Comparison of ENCODE assay signal across 8 mouse cellular contexts in the genomic region with DNA sequence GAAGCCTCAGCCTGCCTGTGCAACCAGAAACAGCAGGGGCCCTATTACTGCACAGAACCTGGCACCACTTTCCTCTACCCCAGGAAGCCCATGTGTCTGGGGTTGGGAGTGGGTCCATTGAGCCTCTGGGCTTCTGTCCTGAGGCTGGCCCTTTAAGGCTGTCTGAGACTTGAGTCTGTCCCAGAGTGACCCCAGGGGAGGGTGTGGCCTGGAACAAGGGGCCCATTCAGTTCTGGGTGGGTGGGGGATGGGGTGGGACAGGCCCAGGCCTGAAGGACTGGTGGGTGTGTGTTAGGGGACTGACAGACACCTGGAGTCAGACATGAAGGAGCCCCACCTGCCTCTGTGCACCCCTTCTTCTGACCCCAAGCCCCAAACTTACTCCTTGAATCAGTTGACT. TPM values are rescaled to one million over a fixed set of nuclear protein-coding genes. Genes with fewer than 3 reads are reported as not detected.
A peak's percentile ranks its signal among the peaks of the same experiment; 100 is the strongest.
DNase-seq lines count a peak whose midpoint lies in the region; ATAC-seq and TF ChIP-seq lines count a peak whose summit lies in the region.

No protein-coding gene starts in this region.

- H3K27me3 ChIP-seq in hindbrain, postnatal 0 days (ENCODE audit: insufficient read depth, low read length): no peaks in the 10 kb centered on the region

- no peak for TF ChIP-seq POLR2A in cortical plate, adult 2 months (IDR thresholded peaks at IDR 0.05; ENCODE audit: extremely low read depth, insufficient read depth, low read length)
- TF ChIP-seq POLR2A in lung, adult 2 months (IDR thresholded peaks at IDR 0.05; ENCODE audit: borderline replicate concordance, extremely low read depth, low read depth, low read length): no peak

- H3K9me3 ChIP-seq in hindbrain, postnatal 0 days (ENCODE audit: low read length): no peaks in the 10 kb centered on the region

- no peak overlapping the region for H3K4me3 ChIP-seq in cortical plate, adult 2 months (ENCODE audit: insufficient read depth, low read length)
- no peak overlapping the region for H3K4me3 ChIP-seq in hindbrain, postnatal 0 days (ENCODE audit: low read length)
- H3K4me3 ChIP-seq in lung, adult 2 months (replicated peaks; ENCODE audit: extremely low read depth, low read depth, low read length): no peak overlapping the region

- no peak for ATAC-seq in hindbrain, postnatal 0 days

- no peak overlapping the region for H3K9ac ChIP-seq in hindbrain, postnatal 0 days (replicated peaks; ENCODE audit: low read length)

- no peaks in the 10 kb centered on the region for H3K36me3 ChIP-seq in hindbrain, postnatal 0 days (ENCODE audit: insufficient read depth, low read length)

- peaks cover 27% of the 10 kb centered on the region for H3K4me1 ChIP-seq in cortical plate, adult 2 months (ENCODE audit: control insufficient read depth, insufficient read depth, low read length)
- peaks cover 36% of the 10 kb centered on the region for H3K4me1 ChIP-seq in hindbrain, postnatal 0 days (ENCODE audit: insufficient read depth, low read length)
- peaks cover 84% of the 10 kb centered on the region for H3K4me1 ChIP-seq in lung, adult 2 months (ENCODE audit: control insufficient read depth, insufficient read depth, low read length)

- H3K4me2 ChIP-seq in hindbrain, postnatal 0 days (ENCODE audit: low read depth, low read length): no peak overlapping the region

- peak; percentile 62 for DNase-seq in embryo, embryonic 10.5 days (ENCODE audit: low spot score)
- no peak for DNase-seq in embryo, embryonic 10 days (ENCODE audit: low spot score)
- peak; percentile 54 for DNase-seq in hindbrain, postnatal 0 days (ENCODE audit: low spot score)
- DNase-seq in lung, adult 2 months: peak; percentile 55
- no peak for DNase-seq in thymus, postnatal 14 days
- DNase-seq in cerebellum, postnatal 36 days: no peak
- no peak for DNase-seq in right cerebral cortex, adult 18-20 months

- H3K27ac ChIP-seq in cortical plate, adult 2 months (ENCODE audit: insufficient read depth, low read length): peak overlapping the region; percentile 98
- H3K27ac ChIP-seq in hindbrain, postnatal 0 days: peak overlapping the region; percentile 71; the same call in 1 of the 2 replicates

- no peak for TF ChIP-seq CTCF in cortical plate, adult 2 months (IDR thresholded peaks at IDR 0.05; ENCODE audit: extremely low read depth, insufficient read depth, low read length)
- no peak for TF ChIP-seq CTCF in hindbrain, postnatal 0 days (IDR thresholded peaks at IDR 0.05; ENCODE audit: low read depth)
- TF ChIP-seq CTCF in lung, adult 2 months (IDR thresholded peaks at IDR 0.05; ENCODE audit: insufficient read depth, low read length): no peak

RNA-seq across cellular contexts. Expression of gene Smim24, which starts 21.8 kb away (rescaled TPM):
- 2.5 and 3.0 TPM in 2 replicates for polyA plus RNA-seq in cortical plate, adult 2 months (2012; rRNA removed)
- 2.9 and 3.7 TPM in 2 replicates for total RNA-seq in hindbrain, postnatal 0 days (2014; rRNA removed)
- polyA plus RNA-seq in hindbrain, postnatal 0 days (2015; fragmentation: Nextera tagmentation; extraction: Ambion mirVana): 1.4 and 1.7 TPM in 2 replicates
- polyA plus RNA-seq in lung, adult 2 months (2012; rRNA removed): 8.8 and 10.1 TPM in 2 replicates

RNA-seq across cellular contexts. Expression of gene Gm48552, which starts 25.9 kb away (rescaled TPM):
- polyA plus RNA-seq in cortical plate, adult 2 months (2012; rRNA removed): 6.8 and 7.8 TPM in 2 replicates
- total RNA-seq in hindbrain, postnatal 0 days (2014; rRNA removed): 7.5 TPM in 2 replicates
- polyA plus RNA-seq in hindbrain, postnatal 0 days (2015; fragmentation: Nextera tagmentation; extraction: Ambion mirVana): 2.7 and 4.0 TPM in 2 replicates
- 3.6 and 5.9 TPM in 2 replicates for polyA plus RNA-seq in lung, adult 2 months (2012; rRNA removed)

RNA-seq across cellular contexts. Expression of gene Gm48551, which starts 30.4 kb away (rescaled TPM):
- polyA plus RNA-seq in cortical plate, adult 2 months (2012; rRNA removed): 5.8 and 5.9 TPM in 2 replicates
- 2.1 and 3.3 TPM in 2 replicates for total RNA-seq in hindbrain, postnatal 0 days (2014; rRNA removed)
- polyA plus RNA-seq in hindbrain, postnatal 0 days (2015; fragmentation: Nextera tagmentation; extraction: Ambion mirVana): 5.3 and 7.0 TPM in 2 replicates
- polyA plus RNA-seq in lung, adult 2 months (2012; rRNA removed): 3.7 and 6.3 TPM in 2 replicates

RNA-seq across cellular contexts. Expression of gene Dohh, which starts 30.5 kb away (rescaled TPM):
- 106 and 108 TPM in 2 replicates for polyA plus RNA-seq in cortical plate, adult 2 months (2012; rRNA removed)
- 146 TPM in 2 replicates for total RNA-seq in hindbrain, postnatal 0 days (2014; rRNA removed)
- polyA plus RNA-seq in hindbrain, postnatal 0 days (2015; fragmentation: Nextera tagmentation; extraction: Ambion mirVana): 111 and 114 TPM in 2 replicates
- 79.2 and 83.4 TPM in 2 replicates for polyA plus RNA-seq in lung, adult 2 months (2012; rRNA removed)

RNA-seq across cellular contexts. Expression of gene Fzr1, which starts 36.4 kb away (rescaled TPM):
- 75.5 and 76.0 TPM in 2 replicates for polyA plus RNA-seq in cortical plate, adult 2 months (2012; rRNA removed)
- 106 and 118 TPM in 2 replicates for total RNA-seq in hindbrain, postnatal 0 days (2014; rRNA removed)
- polyA plus RNA-seq in hindbrain, postnatal 0 days (2015; fragmentation: Nextera tagmentation; extraction: Ambion mirVana): 131 and 134 TPM in 2 replicates
- 59.3 and 61.8 TPM in 2 replicates for polyA plus RNA-seq in lung, adult 2 months (2012; rRNA removed)

Comparison
In these comparisons a context has a peak if more than half of its experiments do, and no peak if none do; other contexts are left out.
1. DNase-seq: peak in embryo, embryonic 10.5 days (single experiment), hindbrain, postnatal 0 days (single experiment) and lung, adult 2 months (single experiment); none in embryo, embryonic 10 days (single experiment), thymus, postnatal 14 days (single experiment), cerebellum, postnatal 36 days (0 of 2) and right cerebral cortex, adult 18-20 months (single experiment).